Mouse (Mus musculus) c-Kit-positive CD71-negative TER-119-negative erythroid progenitor cells, embryonic 14.5 days (primary cell): ENCODE results near the gene Tpte.
"Not testable (repeated sequence)": the region's sequence is repeated elsewhere in the genome, so short reads cannot be mapped to it uniquely, and the experiment has no call there.

ENCODE experiments used
- DNase-seq: peaks from one replicate; pipeline ENCODE4 v3.0.0-alpha.2; 2013; ENCODE audit warnings: low read depth

The Tpte gene

GRCm38 (mm10) chr8:22282999-22283491, at the start of gene Tpte:
TSS of gene Tpte (plus strand) at chr8:22283441.
- DNase-seq: no peak

- DNase-seq: no peak
These were observed 40.3 kb upstream of the Tpte start for GRCm38 (mm10) chr8:22242986-22243385.

- DNase-seq: no peak
These were observed 37.6 kb upstream of the Tpte start for GRCm38 (mm10) chr8:22245663-22246062.

- no peak for DNase-seq
These were observed 35.3 kb upstream of the Tpte start for GRCm38 (mm10) chr8:22247956-22248355.

GRCm38 (mm10) chr8:22249080-22249479, 34.2 kb upstream of the Tpte start:
- DNase-seq: no peak

GRCm38 (mm10) chr8:22258946-22259450, 24.2 kb upstream of the Tpte start:
- DNase-seq: no peak

- DNase-seq: no peak
These were observed 23.7 kb upstream of the Tpte start for GRCm38 (mm10) chr8:22259531-22259930.

- DNase-seq: no peak
These were observed 23.0 kb upstream of the Tpte start for GRCm38 (mm10) chr8:22260091-22260722.

GRCm38 (mm10) chr8:22262267-22262666, 21.0 kb upstream of the Tpte start:
- DNase-seq: no peak

GRCm38 (mm10) chr8:22264292-22264691, 18.9 kb upstream of the Tpte start:
- DNase-seq: no peak

- DNase-seq: no peak
These were observed 18.5 kb upstream of the Tpte start for GRCm38 (mm10) chr8:22264787-22265186.

- DNase-seq: no peak
These were observed 18.0 kb upstream of the Tpte start for GRCm38 (mm10) chr8:22265194-22265593.

- no peak for DNase-seq
These were observed 16.4 kb upstream of the Tpte start for GRCm38 (mm10) chr8:22266809-22267208.

- DNase-seq: no peak
These were observed 10.1 kb upstream of the Tpte start for GRCm38 (mm10) chr8:22273142-22273541.

- DNase-seq: no peak
These were observed 8.6 kb upstream of the Tpte start for GRCm38 (mm10) chr8:22274641-22275040.

- DNase-seq: no peak
These were observed 19.1 kb downstream of the Tpte start for GRCm38 (mm10) chr8:22302326-22302725.

- DNase-seq: no peak
These were observed 19.7 kb downstream of the Tpte start for GRCm38 (mm10) chr8:22302896-22303306.

GRCm38 (mm10) chr8:22304045-22304444, 20.8 kb downstream of the Tpte start:
- not testable (repeated sequence) for DNase-seq

- DNase-seq: no peak
These were observed 23.8 kb downstream of the Tpte start for GRCm38 (mm10) chr8:22306999-22307398.

GRCm38 (mm10) chr8:22311446-22311845, 28.2 kb downstream of the Tpte start:
- no peak for DNase-seq

GRCm38 (mm10) chr8:22335426-22335825, 52.2 kb downstream of the Tpte start:
- no peak for DNase-seq

- DNase-seq: no peak
These were observed 76.1 kb downstream of the Tpte start for GRCm38 (mm10) chr8:22359359-22359758.

GRCm38 (mm10) chr8:22359882-22360281, 76.6 kb downstream of the Tpte start:
- DNase-seq: no peak

GRCm38 (mm10) chr8:22376311-22376710, 93.1 kb downstream of the Tpte start:
- no peak for DNase-seq
